30 mouse cellular contexts compared by ENCODE assay signal in genomic region chr16:80587278-80587677, GRCm38 (mm10).
DNase-seq lines count a peak whose midpoint lies in the region; ATAC-seq and TF ChIP-seq lines count a peak whose summit lies in the region.
"Had no signal": no experiment of that assay in that cellular context is flagged by ENCODE, and none has a peak within 500 bp of the region (broad histone marks: within the 10 kb centered on the region; RNA-seq: fewer than 3 reads in every experiment).

No protein-coding gene starts in this region.

- H3K4me2 ChIP-seq in heart, embryonic 11.5 days, result no peak overlapping the region
- H3K4me2 ChIP-seq in lung, postnatal 0 days (replicated peaks; ENCODE audit: low read depth, low read length), result no peak overlapping the region
- H3K4me2 ChIP-seq: forebrain, embryonic 13.5 days; heart, embryonic 15.5 days; hindbrain, embryonic 13.5 days; intestine, embryonic 15.5 days had no signal

- no peak for ATAC-seq in heart, embryonic 11.5 days (replicated peaks; ENCODE audit: insufficient number of reproducible peaks, low FRiP score, low TSS enrichment)
- ATAC-seq in lung, postnatal 0 days, result peak; percentile 68
- ATAC-seq: activated CD4-positive, CD25-positive, alpha-beta regulatory T cell, adult 4 months; forebrain, embryonic 13.5 days; forebrain, embryonic 16.5 days; hindbrain, embryonic 16.5 days; intestine, embryonic 15.5 days had no signal

- no peak overlapping the region for H3K27ac ChIP-seq in heart, embryonic 11.5 days (ENCODE audit: low read depth, low read length)
- H3K27ac ChIP-seq in lung, postnatal 0 days (ENCODE audit: low read length), result no peak overlapping the region
- H3K27ac ChIP-seq in MEL (ENCODE audit: control insufficient read depth, low read depth, low read length), result no peak overlapping the region
- H3K27ac ChIP-seq: forebrain, embryonic 10.5 days; forebrain, embryonic 13.5 days; heart, embryonic 15.5 days; hindbrain, embryonic 10.5 days; hindbrain, embryonic 13.5 days; intestine, embryonic 15.5 days had no signal

- no peak overlapping the region for H3K9ac ChIP-seq in heart, embryonic 11.5 days (ENCODE audit: low read depth, low read length)
- H3K9ac ChIP-seq in lung, postnatal 0 days (replicated peaks; ENCODE audit: low read depth), result no peak overlapping the region
- H3K9ac ChIP-seq in MEL (ENCODE audit: control insufficient read depth, low read depth, low read length, poor library complexity, severe bottlenecking), result no peak overlapping the region
- H3K9ac ChIP-seq: forebrain, embryonic 13.5 days; heart, embryonic 15.5 days; hindbrain, embryonic 13.5 days; intestine, embryonic 15.5 days had no signal

- no peak for TF ChIP-seq RAD21 in MEL (IDR thresholded peaks at IDR 0.05; ENCODE audit: low read depth, low read length)

- H3K4me1 ChIP-seq in heart, embryonic 11.5 days (ENCODE audit: control insufficient read depth, insufficient read depth, low read length), result no peaks in the 10 kb centered on the region
- no peaks in the 10 kb centered on the region for H3K4me1 ChIP-seq in lung, postnatal 0 days (ENCODE audit: insufficient read depth, low read depth, low read length)
- no peaks in the 10 kb centered on the region for H3K4me1 ChIP-seq in MEL (ENCODE audit: control insufficient read depth in 1 of 2, insufficient read depth in 2 of 2, low read length in 2 of 2)
- H3K4me1 ChIP-seq: forebrain, embryonic 10.5 days; forebrain, embryonic 13.5 days; heart, embryonic 15.5 days; hindbrain, embryonic 10.5 days; hindbrain, embryonic 13.5 days; intestine, embryonic 15.5 days had no signal

- peak; percentile 3 to 50 for DNase-seq in heart, adult 18-20 months
- DNase-seq in heart, postnatal 4 days, result no peak
- peak; percentile 3 to 54 for DNase-seq in heart, adult 9 months (ENCODE audit: low spot score in 2 of 2)
- peak; percentile 38 for DNase-seq in lung, postnatal 0 days (ENCODE audit: low spot score)
- DNase-seq in lung, postnatal 10 days, result no peak
- DNase-seq in MEL (ENCODE audit: low read depth, low spot score), result no peak
- DNase-seq in embryo, embryonic 10.5 days (ENCODE audit: low spot score), result no peak
- DNase-seq: adrenal gland, adult 8-10 months; adrenal gland, postnatal 25 days; B cell, adult 2 months; cerebellum, adult 11-12 months; cerebellum, adult 8-10 months; cerebellum, postnatal 10 days; cerebellum, postnatal 36 days; gastrocnemius, postnatal 10 days; gastrocnemius, postnatal 36 days; kidney, adult 11 months; kidney, adult 8-10 months had no signal

- no peaks in the 10 kb centered on the region for H3K27me3 ChIP-seq in heart, embryonic 11.5 days (ENCODE audit: control insufficient read depth, insufficient read depth, low read length)
- no peaks in the 10 kb centered on the region for H3K27me3 ChIP-seq in lung, postnatal 0 days (replicated peaks; ENCODE audit: insufficient read depth, low read length)
- H3K27me3 ChIP-seq in MEL (ENCODE audit: control insufficient read depth in 1 of 2, insufficient read depth in 2 of 2, low read length in 2 of 2), result no peaks in the 10 kb centered on the region
- H3K27me3 ChIP-seq: CH12.LX; forebrain, embryonic 13.5 days; heart, embryonic 15.5 days; hindbrain, embryonic 13.5 days; intestine, embryonic 15.5 days had no signal

- 59% methylated on average over 3 of the region's 3 CpGs for WGBS in heart, embryonic 11.5 days (ENCODE audit: insufficient replicate concordance)
- 54% methylated on average over 3 of the region's 3 CpGs for WGBS in lung, postnatal 0 days

- no peak for TF ChIP-seq CTCF in lung, postnatal 0 days (IDR thresholded peaks at IDR 0.05)
- no peak for TF ChIP-seq CTCF in MEL (IDR thresholded peaks at IDR 0.05 in 2 of 3, conservative IDR thresholded peaks at IDR 0.05 in 1 of 3; ENCODE audit: control insufficient read depth in 1 of 3, insufficient read depth in 1 of 3, low read depth in 2 of 3, low read length in 3 of 3, poor library complexity in 1 of 3, severe bottlenecking in 1 of 3)

- H3K36me3 ChIP-seq in heart, embryonic 11.5 days (ENCODE audit: control insufficient read depth, insufficient read depth, low read length), result no peaks in the 10 kb centered on the region
- no peaks in the 10 kb centered on the region for H3K36me3 ChIP-seq in lung, postnatal 0 days (ENCODE audit: insufficient read depth, low read length)
- H3K36me3 ChIP-seq in MEL (ENCODE audit: control insufficient read depth in 1 of 2, insufficient read depth in 2 of 2, low read length in 2 of 2), result no peaks in the 10 kb centered on the region
- H3K36me3 ChIP-seq: forebrain, embryonic 10.5 days; G1E; heart, embryonic 15.5 days; hindbrain, embryonic 10.5 days; hindbrain, embryonic 13.5 days; intestine, embryonic 15.5 days had no signal

- H3K79me2 ChIP-seq in MEL (ENCODE audit: control insufficient read depth, insufficient read depth, low read length, poor library complexity), result no peaks in the 10 kb centered on the region

- no peaks in the 10 kb centered on the region for H3K9me3 ChIP-seq in heart, embryonic 11.5 days (replicated peaks; ENCODE audit: control insufficient read depth, low read length)
- H3K9me3 ChIP-seq in lung, postnatal 0 days (ENCODE audit: low read length), result no peaks in the 10 kb centered on the region
- H3K9me3 ChIP-seq in MEL (replicated peaks; ENCODE audit: insufficient read depth, low read length), result no peaks in the 10 kb centered on the region
- H3K9me3 ChIP-seq: forebrain, embryonic 10.5 days; forebrain, embryonic 13.5 days; heart, embryonic 15.5 days; hindbrain, embryonic 10.5 days; hindbrain, embryonic 13.5 days; intestine, embryonic 15.5 days had no signal

- TF ChIP-seq EP300 in lung, postnatal 0 days (IDR thresholded peaks at IDR 0.05), result peak; percentile 84
- peak in 1 of 2 experiments; percentile 13; a peak in 1 of 4 replicates for TF ChIP-seq EP300 in MEL (IDR thresholded peaks at IDR 0.05; ENCODE audit: low read depth in 1 of 2, low read length in 2 of 2)

- no peak overlapping the region for H3K4me3 ChIP-seq in heart, embryonic 11.5 days (ENCODE audit: low read depth, low read length)
- H3K4me3 ChIP-seq in lung, postnatal 0 days (ENCODE audit: low read depth, low read length), result no peak overlapping the region
- H3K4me3 ChIP-seq in MEL (ENCODE audit: control insufficient read depth in 1 of 2, insufficient read depth in 1 of 2, low read depth in 2 of 2, low read length in 2 of 2), result no peak overlapping the region
- H3K4me3 ChIP-seq: forebrain, embryonic 10.5 days; forebrain, embryonic 13.5 days; heart, embryonic 15.5 days; hindbrain, embryonic 10.5 days; hindbrain, embryonic 13.5 days; intestine, embryonic 15.5 days had no signal

- no peak for TF ChIP-seq POLR2A in MEL (IDR thresholded peaks at IDR 0.05; ENCODE audit: control insufficient read depth in 1 of 2, insufficient read depth in 1 of 2, low read depth in 1 of 2, low read length in 2 of 2, poor library complexity in 1 of 2)

TF ChIP-seq in MEL, 35 proteins besides CTCF, POLR2A, EP300 and RAD21:
- TF ChIP-seq POLR2AphosphoS5 (IDR thresholded peaks at IDR 0.05; ENCODE audit: borderline replicate concordance, low read depth, low read length) (no peak), CHD2 (IDR thresholded peaks at IDR 0.05; ENCODE audit: low read length) (no peak), GATA1 (IDR thresholded peaks at IDR 0.05; ENCODE audit: low read depth, low read length) (no peak), ETS1 (IDR thresholded peaks at IDR 0.05; ENCODE audit: low read depth, low read length) (peak; percentile 53; the same call in 1 of the 2 replicates), ZC3H11A (IDR thresholded peaks at IDR 0.05; ENCODE audit: low read depth, low read length) (no peak), ZKSCAN1 (IDR thresholded peaks at IDR 0.05; ENCODE audit: low read depth, low read length) (no peak)

Comparison
In these comparisons a context has a peak if more than half of its experiments do, and no peak if none do; other contexts are left out.
1. DNase-seq: peak in heart, adult 18-20 months (2 of 2), heart, adult 9 months (2 of 2) and lung, postnatal 0 days (single experiment); none in heart, postnatal 4 days (single experiment), lung, postnatal 10 days (single experiment), MEL (single experiment) and embryo, embryonic 10.5 days (single experiment).